Mouse (Mus musculus) layer of hippocampus, adult 8-10 months (tissue): Measurements from ENCODE around the gene Spata46. TPM values are rescaled to one million over a fixed set of nuclear protein-coding genes. Genes with fewer than 3 reads are reported as not detected.

Experiments used
- DNase-seq, 2 experiments: peaks; one replicate each; pipeline ENCODE4 v3.0.0; 2022; ENCODE audit warnings: low spot score in 2 of 2
- total RNA-seq, 4 experiments: library from RNA; stranded (reverse); gene quantifications; 2 replicates each; pipeline ENCODE4 v1.2.4; 2022

Spata46 gene
- total RNA-seq, 4 experiments from 2014 or later: not detected

- DNase-seq: no peak
Observed at GRCm38 (mm10) chr1:170339943-170340342, 31.3 kb downstream of the Spata46 start.

- DNase-seq: no peak
Observed at GRCm38 (mm10) chr1:170343081-170343480, 34.5 kb downstream of the Spata46 start.

- no peak for DNase-seq
Observed at GRCm38 (mm10) chr1:170343906-170344305, 35.3 kb downstream of the Spata46 start.

GRCm38 (mm10) chr1:170346266-170346665, 37.7 kb downstream of the Spata46 start:
- DNase-seq: no peak

GRCm38 (mm10) chr1:170351080-170351479, 42.5 kb downstream of the Spata46 start:
- DNase-seq: no peak

GRCm38 (mm10) chr1:170353335-170353734, 44.7 kb downstream of the Spata46 start:
- no peak for DNase-seq

GRCm38 (mm10) chr1:170360183-170360915, 51.7 kb downstream of the Spata46 start:
- DNase-seq: no peak

Other genes with a start within 250 kb of the Spata46 start
- gene Ddr2, start 198.0 kb upstream of the Spata46 start, total RNA-seq: 1 to 10 TPM; 5.3 to 7.2 (median 6.8) TPM
- 10 to 100 TPM; 52.0 to 61.3 (median 55.7) TPM for gene Uap1, start 133.8 kb upstream of the Spata46 start, total RNA-seq
- 100 to 1,000 TPM; 135 to 163 (median 149) TPM for gene Uhmk1, start 93.4 kb upstream of the Spata46 start, total RNA-seq
- gene Sh2d1b2, start 76.1 kb upstream of the Spata46 start, total RNA-seq: not detected
- under 1 TPM in 2 of 4 experiments, not detected in 2; 0.23 to 0.25 TPM for gene Sh2d1b1, start 31.5 kb upstream of the Spata46 start, total RNA-seq
- 1 to 10 TPM; 3.9 to 5.3 (median 4.1) TPM for gene Gm7694, start 2.5 kb upstream of the Spata46 start, total RNA-seq